Mouse (Mus musculus) heart, adult 2 months (tissue): Measurements from ENCODE around the gene Ezr. TPM values are rescaled to one million over a fixed set of nuclear protein-coding genes. Genes with fewer than 3 reads are reported as not detected.

ENCODE experiments used
- polyA plus RNA-seq: library from polyadenylated mRNA; depleted of rRNA; stranded (reverse); fragments of >200 nt; gene quantifications from 2 replicates; pipeline ENCODE4 v1.2.3, GENCODE M21; 2012; rRNA removed
- total RNA-seq, 2 experiments: library from RNA; stranded (reverse); gene quantifications; 2 replicates each; pipeline ENCODE4 v1.2.3; 2021

Ezr gene
- total and polyA plus RNA-seq, 3 experiments = 24.2 to 35.7 (median 33.4) TPM

Other genes with a start within 250 kb of the Ezr start
- 1 to 10 TPM; 1.7 to 4.1 TPM for gene Dynlt1c, start 181.1 kb downstream of the Ezr start, total RNA-seq
- gene Dynlt1c, start 181.1 kb downstream of the Ezr start, polyA plus RNA-seq = 7.4 and 9.5 TPM in 2 replicates
- 10 to 100 TPM; 37.0 to 46.9 TPM for gene Dynlt1f, start 126.9 kb downstream of the Ezr start, total RNA-seq
- gene Dynlt1f, start 126.9 kb downstream of the Ezr start, polyA plus RNA-seq = 22.0 and 30.1 TPM in 2 replicates
- under 1 TPM; 0.16 to 0.34 TPM for gene Sytl3, start 123.7 kb downstream of the Ezr start, total RNA-seq
- gene Sytl3, start 123.7 kb downstream of the Ezr start, polyA plus RNA-seq = 0.12 and 0.23 TPM in 2 replicates
- gene Rsph3b, start 165.9 kb upstream of the Ezr start, total RNA-seq = 10 to 100 TPM; 47.1 to 56.9 TPM
- 38.0 and 39.5 TPM in 2 replicates for gene Rsph3b, start 165.9 kb upstream of the Ezr start, polyA plus RNA-seq
- 1 to 10 TPM; 8.1 to 8.6 TPM for gene Tagap1, start 178.4 kb upstream of the Ezr start, total RNA-seq
- gene Tagap1, start 178.4 kb upstream of the Ezr start, polyA plus RNA-seq = 10.2 and 13.9 TPM in 2 replicates
- gene Rnaset2b, start 187.8 kb upstream of the Ezr start, total RNA-seq = 100 to 1,000 TPM; 163 to 196 TPM
- gene Rnaset2b, start 187.8 kb upstream of the Ezr start, polyA plus RNA-seq = 166 and 246 TPM in 2 replicates
- gene Gm49721, start 196.1 kb upstream of the Ezr start, total RNA-seq = not detected
- gene Gm49721, start 196.1 kb upstream of the Ezr start, polyA plus RNA-seq = not detected in 2 replicates
- gene Gm1604a, start 242.8 kb upstream of the Ezr start, total RNA-seq = not detected
- gene Gm1604a, start 242.8 kb upstream of the Ezr start, polyA plus RNA-seq = not detected in 2 replicates